Mouse (Mus musculus) spleen, adult 2 months (tissue): Measurements from ENCODE around the gene Crhr2.

ENCODE experiments used
- CTCF ChIP-seq: fragments of 200-500 bp; IDR thresholded peaks from 2 replicates; pipeline ENCODE4 v1.5.1; 2011; ENCODE audit warnings: mild to moderate bottlenecking, inconsistent platforms; ENCODE audit not compliant: insufficient read depth, insufficient read length, insufficient replicate concordance; ENCODE audit errors: extremely low read depth
- POLR2A ChIP-seq: fragments of 200-500 bp; IDR thresholded peaks from 2 replicates; pipeline ENCODE4 v1.6.1; 2011; ENCODE audit warnings: low read depth, low read length, inconsistent platforms

GRCm38 (mm10) chr6:55166777-55167463, 34.1 kb upstream of the Crhr2 start:
- no peak for TF ChIP-seq POLR2A
- peak; percentile 79; the same call in 1 of the 2 replicates for TF ChIP-seq CTCF
